Mouse (Mus musculus) splenic B cell, adult 2 months (primary cell): Measurements from ENCODE around the gene Mdm1.
A peak's percentile ranks its signal among the peaks of the same experiment; 100 is the strongest.
"Not testable (repeated sequence)": the region's sequence is repeated elsewhere in the genome, so short reads cannot be mapped to it uniquely, and the experiment has no call there.

Source experiments
- DNase-seq: peaks from one replicate; pipeline ENCODE4 v3.0.0-alpha.2; 2011; ENCODE audit warnings: low read depth, low spot score
- H3K27me3 ChIP-seq: 2 replicates; pipeline ENCODE4 v1.6.1; 2012; ENCODE audit warnings: mild to moderate bottlenecking, low read length, moderate library complexity, mixed read lengths; ENCODE audit not compliant: control insufficient read depth, poor library complexity, insufficient read depth, severe bottlenecking
- H3K36me3 ChIP-seq: 2 replicates; pipeline ENCODE4 v1.6.1; 2012; ENCODE audit warnings: mild to moderate bottlenecking, low read length, moderate library complexity, mixed read lengths; ENCODE audit not compliant: control insufficient read depth, poor library complexity, insufficient read depth, severe bottlenecking

The Mdm1 gene

GRCm38 (mm10) chr10:118139837-118140570, 1.6 kb upstream of the Mdm1 start:
- no peak for DNase-seq

GRCm38 (mm10) chr10:118141884-118142801, 532 bp downstream of the Mdm1 start:
- DNase-seq = no peak
- Histone ChIP-seq H3K36me3 (no peaks in the 10 kb centered on the region), H3K27me3 (no peaks in the 10 kb centered on the region)

More at GRCm38 (mm10) chr10:118139837-118140570, 1.6 kb upstream of the Mdm1 start:
- H3K27me3 ChIP-seq = no peaks in the 10 kb centered on the region
- no peaks in the 10 kb centered on the region for H3K36me3 ChIP-seq

GRCm38 (mm10) chr10:118149381-118149780, 7.8 kb downstream of the Mdm1 start:
- Histone ChIP-seq H3K36me3 (no peaks in the 10 kb centered on the region), H3K27me3 (no peaks in the 10 kb centered on the region)
- DNase-seq = no peak

- no peaks in the 10 kb centered on the region for H3K36me3 ChIP-seq
- no peak for DNase-seq
- no peaks in the 10 kb centered on the region for H3K27me3 ChIP-seq
Measured at GRCm38 (mm10) chr10:118150866-118151265, 9.3 kb downstream of the Mdm1 start.

GRCm38 (mm10) chr10:118155932-118156331, 14.3 kb downstream of the Mdm1 start:
- Histone ChIP-seq H3K36me3 (0 out of 2 replicates have a peak, but pooled peaks cover 2% of the 10 kb centered on the region), H3K27me3 (no peaks in the 10 kb centered on the region)
- peak; percentile 56 for DNase-seq

GRCm38 (mm10) chr10:118161131-118161530, 19.5 kb downstream of the Mdm1 start:
- Histone ChIP-seq H3K27me3 (no peaks in the 10 kb centered on the region), H3K36me3 (peaks cover 2% of the 10 kb centered on the region; the same call in 1 of the 2 replicates)
- DNase-seq = no peak

GRCm38 (mm10) chr10:118169212-118169611, 27.6 kb downstream of the Mdm1 start:
- Histone ChIP-seq H3K27me3 (no peaks in the 10 kb centered on the region), H3K36me3 (peaks cover 2% of the 10 kb centered on the region; the same call in 1 of the 2 replicates)
- DNase-seq = no peak

- Histone ChIP-seq H3K36me3 (no peaks in the 10 kb centered on the region), H3K27me3 (no peaks in the 10 kb centered on the region)
- DNase-seq = no peak
Measured at GRCm38 (mm10) chr10:118172416-118172815, 30.8 kb downstream of the Mdm1 start.

- no peaks in the 10 kb centered on the region for H3K36me3 ChIP-seq
- no peaks in the 10 kb centered on the region for H3K27me3 ChIP-seq
- no peak for DNase-seq
Measured at GRCm38 (mm10) chr10:118172876-118173275, 31.3 kb downstream of the Mdm1 start.

GRCm38 (mm10) chr10:118175542-118175941, 33.9 kb downstream of the Mdm1 start:
- H3K36me3 ChIP-seq, DNase-seq, H3K27me3 ChIP-seq: not testable (repeated sequence)

GRCm38 (mm10) chr10:118178735-118179151, 37.1 kb downstream of the Mdm1 start:
- H3K27me3 ChIP-seq = no peaks in the 10 kb centered on the region
- no peaks in the 10 kb centered on the region for H3K36me3 ChIP-seq
- no peak for DNase-seq

GRCm38 (mm10) chr10:118179265-118179664, 37.7 kb downstream of the Mdm1 start:
- Histone ChIP-seq H3K36me3 (no peaks in the 10 kb centered on the region), H3K27me3 (no peaks in the 10 kb centered on the region)
- DNase-seq = no peak

- DNase-seq, H3K27me3 ChIP-seq, H3K36me3 ChIP-seq: not testable (repeated sequence)
Measured at GRCm38 (mm10) chr10:118195150-118195549, 53.5 kb downstream of the Mdm1 start.

- H3K36me3 ChIP-seq = no peaks in the 10 kb centered on the region
- no peak for DNase-seq
- no peaks in the 10 kb centered on the region for H3K27me3 ChIP-seq
Measured at GRCm38 (mm10) chr10:118204642-118205041, 63.0 kb downstream of the Mdm1 start, which contains the start of gene Il22. Gene Il22, plus strand, starts transcription at chr10:118204942.
